Mouse (Mus musculus) CD4-positive helper T cell, adult 2 months (primary cell): ENCODE data around the gene Neu1.
"Not testable (repeated sequence)": the region's sequence is repeated elsewhere in the genome, so short reads cannot be mapped to it uniquely, and the experiment has no call there.

Source experiments
- DNase-seq: peaks from one replicate; pipeline ENCODE4 v3.0.0-alpha.2; 2012; ENCODE audit warnings: low read depth, missing footprints, low spot score

The Neu1 gene

GRCm38 (mm10) chr17:34901948-34902347, 29.1 kb upstream of the Neu1 start:
- DNase-seq = not testable (repeated sequence)

- no peak for DNase-seq
Observed at GRCm38 (mm10) chr17:34902895-34903294, 28.2 kb upstream of the Neu1 start.

- DNase-seq = no peak
Observed at GRCm38 (mm10) chr17:34910982-34911381, 20.1 kb upstream of the Neu1 start.

GRCm38 (mm10) chr17:34911945-34912351, 19.1 kb upstream of the Neu1 start:
- DNase-seq = peak; percentile 90

GRCm38 (mm10) chr17:34913930-34914665, 17.0 kb upstream of the Neu1 start, which contains the start of gene Slc44a4:
Gene Slc44a4 (plus strand): TSS chr17:34914466.
- DNase-seq = no peak

- DNase-seq = no peak
Observed at GRCm38 (mm10) chr17:34915410-34915831, 15.6 kb upstream of the Neu1 start.

- no peak for DNase-seq
Observed at GRCm38 (mm10) chr17:34916316-34916715, 14.7 kb upstream of the Neu1 start.

GRCm38 (mm10) chr17:34917188-34917587, 13.9 kb upstream of the Neu1 start:
- DNase-seq = no peak

GRCm38 (mm10) chr17:34922939-34923338, 8.1 kb upstream of the Neu1 start:
- DNase-seq = no peak

GRCm38 (mm10) chr17:34924258-34924657, 6.8 kb upstream of the Neu1 start:
- DNase-seq = no peak

- DNase-seq = no peak
Observed at GRCm38 (mm10) chr17:34927306-34928019, 3.6 kb upstream of the Neu1 start.

GRCm38 (mm10) chr17:34928841-34929240, 2.2 kb upstream of the Neu1 start:
- DNase-seq = no peak

- peak; percentile 64 for DNase-seq
Observed at GRCm38 (mm10) chr17:34931735-34932098, 664 bp downstream of the Neu1 start.

- peak; percentile 51 for DNase-seq
Observed at GRCm38 (mm10) chr17:34932287-34932686, 1.2 kb downstream of the Neu1 start.

- DNase-seq = no peak
Observed at GRCm38 (mm10) chr17:34934031-34934430, 3.0 kb downstream of the Neu1 start.

GRCm38 (mm10) chr17:34934830-34935229, 3.8 kb downstream of the Neu1 start:
- no peak for DNase-seq

GRCm38 (mm10) chr17:34937960-34938505, 7.0 kb downstream of the Neu1 start:
- no peak for DNase-seq

- DNase-seq = no peak
Observed at GRCm38 (mm10) chr17:34941344-34942041, 10.4 kb downstream of the Neu1 start.

GRCm38 (mm10) chr17:34943128-34943815, 12.2 kb downstream of the Neu1 start:
- DNase-seq = no peak

- no peak for DNase-seq
Observed at GRCm38 (mm10) chr17:34944362-34944761, 13.3 kb downstream of the Neu1 start.

GRCm38 (mm10) chr17:34946486-34947140, 15.6 kb downstream of the Neu1 start:
- DNase-seq = no peak
